Mouse (Mus musculus): ENCODE results near the gene Gm17693. TPM values are rescaled to one million over a fixed set of nuclear protein-coding genes. Genes with fewer than 3 reads are reported as not detected.
"Not testable (repeated sequence)": the region's sequence is repeated elsewhere in the genome, so short reads cannot be mapped to it uniquely, and the experiment has no call there.

The Gm17693 gene
- not detected for total RNA-seq (2022)

DNA sequence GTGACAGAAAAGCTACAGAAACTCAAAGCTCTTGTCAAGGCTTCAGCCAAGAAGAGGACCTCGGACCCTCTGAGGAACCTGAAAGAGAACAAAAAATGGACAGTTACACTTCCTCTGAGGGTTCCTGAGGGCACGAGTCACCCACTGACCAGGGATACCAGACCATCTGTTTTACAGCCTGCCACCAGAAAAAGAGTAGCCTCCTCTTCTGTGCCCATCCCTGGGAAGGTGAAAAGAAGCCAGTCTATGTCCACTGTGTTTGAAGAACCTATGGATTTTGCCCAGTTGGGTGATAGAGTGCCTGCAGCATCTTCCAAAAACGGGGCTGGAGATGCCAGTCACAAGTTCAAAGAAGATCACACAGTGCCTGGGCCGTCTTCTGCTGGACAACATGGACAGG lies at the start of gene Gm17693:
Gene Gm17693 (plus strand): TSS at position 301 of the 400 bp plus-strand sequence.
- DNase-seq, result not testable (repeated sequence)
